Mouse (Mus musculus) left cerebral cortex, adult 8-10 months (tissue): ENCODE measurements around the gene Cep126. TPM values are rescaled to one million over a fixed set of nuclear protein-coding genes. Genes with fewer than 3 reads are reported as not detected.

Experiments
- total RNA-seq, 4 experiments: library from RNA; stranded (reverse); gene quantifications; 2 replicates each; pipeline ENCODE4 v1.2.4; 2022

Cep126 gene
- total RNA-seq, 4 experiments from 2014 or later: 20.5 to 25.2 (median 21.9) TPM

Other genes with a start within 250 kb of the Cep126 start
- gene Yap1, start 129.7 kb downstream of the Cep126 start, total RNA-seq: 10 to 100 TPM; 16.7 to 18.7 (median 18.4) TPM
- 10 to 100 TPM in 1 of 4 experiments, 1 to 10 TPM in 3; 7.8 to 10.2 (median 8.1) TPM for gene Cfap300, start 91.5 kb downstream of the Cep126 start, total RNA-seq